ENCODE assay signal across 9 mouse cellular contexts in genomic region chr5:149014600-149015268, GRCm38 (mm10). TPM values are rescaled to one million over a fixed set of nuclear protein-coding genes. Genes with fewer than 3 reads are reported as not detected.
DNase-seq lines count a peak whose midpoint lies in the region; ATAC-seq lines count a peak whose summit lies in the region.
"Had no signal": no experiment of that assay in that cellular context is flagged by ENCODE, and none has a peak within 500 bp of the region (broad histone marks: within the 10 kb centered on the region; RNA-seq: fewer than 3 reads in every experiment).

No protein-coding gene starts in this region.

- H3K27ac ChIP-seq in heart, embryonic 10.5 days = peak overlapping the region; percentile 89
- H3K27ac ChIP-seq in hindbrain, embryonic 16.5 days (ENCODE audit: low read depth, low read length) = no peak overlapping the region
- H3K27ac ChIP-seq: macrophage had no signal

- peaks cover 2% of the 10 kb centered on the region; the same call in 1 of the 2 replicates for H3K9me3 ChIP-seq in heart, embryonic 10.5 days
- H3K9me3 ChIP-seq in hindbrain, embryonic 16.5 days (ENCODE audit: control insufficient read depth, low read length) = no peaks in the 10 kb centered on the region

- H3K4me3 ChIP-seq in heart, embryonic 10.5 days = peak overlapping the region; percentile 69
- H3K4me3 ChIP-seq in hindbrain, embryonic 16.5 days (ENCODE audit: low read length) = peak overlapping the region; percentile 55

- peaks cover 23% of the 10 kb centered on the region for H3K4me1 ChIP-seq in heart, embryonic 10.5 days
- peaks cover 9% of the 10 kb centered on the region for H3K4me1 ChIP-seq in hindbrain, embryonic 16.5 days (ENCODE audit: control insufficient read depth, insufficient read depth, low read depth, low read length)

- peak overlapping the region; percentile 91 for H3K4me2 ChIP-seq in hindbrain, embryonic 16.5 days (ENCODE audit: low read length)

- H3K36me3 ChIP-seq in heart, embryonic 10.5 days = 0 out of 2 replicates have a peak, but pooled peaks cover 7% of the 10 kb centered on the region
- H3K36me3 ChIP-seq in hindbrain, embryonic 16.5 days (ENCODE audit: control insufficient read depth, insufficient read depth, low read length) = no peaks in the 10 kb centered on the region

- intact Hi-C loops in heart, postnatal 25 days (cut with DNase I) = no loop called here
- intact Hi-C loops in gastrocnemius, postnatal 14 days (cut with DNase I; ENCODE audit: low total_unique reads) = no loop called here

- 13% methylated on average over 17 of the region's 17 CpGs for WGBS in heart, embryonic 10.5 days
- WGBS in hindbrain, embryonic 16.5 days = 13% methylated on average over 17 of the region's 17 CpGs

- H3K9ac ChIP-seq in hindbrain, embryonic 16.5 days (ENCODE audit: low read depth, low read length) = no peak overlapping the region

- 0 out of 2 replicates have a peak, but pooled peaks cover 1% of the 10 kb centered on the region for H3K27me3 ChIP-seq in heart, embryonic 10.5 days (ENCODE audit: insufficient read depth, poor library complexity, severe bottlenecking)
- no peaks in the 10 kb centered on the region for H3K27me3 ChIP-seq in hindbrain, embryonic 16.5 days (replicated peaks; ENCODE audit: control insufficient read depth, insufficient read depth, low read length)

- ATAC-seq in hindbrain, embryonic 16.5 days = no peak

- no peak for DNase-seq in heart, embryonic 10.5 days (ENCODE audit: low spot score)
- no peak for DNase-seq in heart, postnatal 25 days (ENCODE audit: low spot score)
- peak; percentile 21 to 31 for DNase-seq in spleen, adult 18-20 months
- DNase-seq in spleen, postnatal 10 days (ENCODE audit: low spot score in 2 of 2) = no peak
- peak; percentile 44 for DNase-seq in neural tube, embryonic 10.5 days (ENCODE audit: extremely low spot score, low spot score)
- no peak for DNase-seq in gastrocnemius, postnatal 14 days
- no peak for DNase-seq in cerebellum, adult 11-12 months

RNA-seq across cellular contexts. Expression of gene Gm42791, which starts 19.8 kb away (rescaled TPM):
- 0.57 and 2.6 TPM in 2 replicates for polyA plus RNA-seq in heart, embryonic 10.5 days (2016; fragmentation: Nextera tagmentation; extraction: Ambion mirVana)
- 1 to 10 TPM; 5.8 to 6.2 TPM for total RNA-seq in heart, postnatal 25 days (2021)
- 3.9 and 5.3 TPM in 2 replicates for polyA plus RNA-seq in hindbrain, embryonic 16.5 days (2015; fragmentation: Nextera tagmentation; extraction: Ambion mirVana)
- 1 to 10 TPM; 1.1 to 1.5 TPM for total RNA-seq in gastrocnemius, postnatal 14 days (2021)

Comparison
In these comparisons a context has a peak if more than half of its experiments do, and no peak if none do; other contexts are left out.
1. DNase-seq: peak in spleen, adult 18-20 months (2 of 2) and neural tube, embryonic 10.5 days (single experiment); none in heart, embryonic 10.5 days (single experiment), heart, postnatal 25 days (single experiment), spleen, postnatal 10 days (0 of 2), gastrocnemius, postnatal 14 days (single experiment) and cerebellum, adult 11-12 months (single experiment).